Mouse (Mus musculus) midbrain, embryonic 13.5 days (tissue): Measurements from ENCODE around the gene Grip1. TPM values are rescaled to one million over a fixed set of nuclear protein-coding genes. Genes with fewer than 3 reads are reported as not detected.

Source experiments
- ATAC-seq: fragments of 200-750 bp; cut with Nextera tagmentation; 2 replicates; pipeline ENCODE4 v1.8.0; 2017; ENCODE audit warnings: mild to moderate bottlenecking, moderate TSS enrichment, moderate library complexity
- H3K27ac ChIP-seq: fragments of 300-500 bp; sonication (generic); 2 replicates; pipeline ENCODE4 v1.5.1; 2015; ENCODE audit warnings: inconsistent platforms, mild to moderate bottlenecking, moderate library complexity
- H3K27me3 ChIP-seq: fragments of 300-500 bp; sonication (generic); 2 replicates; pipeline ENCODE4 v1.6.1; 2015; ENCODE audit warnings: mild to moderate bottlenecking, inconsistent platforms
- H3K36me3 ChIP-seq: fragments of 300-500 bp; sonication (generic); 2 replicates; pipeline ENCODE4 v1.6.1; 2015; ENCODE audit warnings: mild to moderate bottlenecking, inconsistent platforms
- H3K4me1 ChIP-seq: fragments of 300-500 bp; sonication (generic); replicated peaks from 2 replicates; pipeline ENCODE4 v1.6.1; 2015; ENCODE audit warnings: inconsistent platforms
- H3K4me2 ChIP-seq: fragments of 300-500 bp; sonication (generic); replicated peaks from 2 replicates; pipeline ENCODE4 v1.6.1; 2015; ENCODE audit warnings: moderate library complexity, mild to moderate bottlenecking, inconsistent platforms
- H3K4me3 ChIP-seq: fragments of 300-500 bp; sonication (generic); replicated peaks from 2 replicates; pipeline ENCODE4 v1.5.1; 2015; ENCODE audit warnings: mild to moderate bottlenecking, inconsistent platforms
- H3K9ac ChIP-seq: fragments of 300-500 bp; sonication (generic); replicated peaks from 2 replicates; pipeline ENCODE4 v1.6.1; 2015; ENCODE audit warnings: mild to moderate bottlenecking, inconsistent platforms
- H3K9me3 ChIP-seq: fragments of 300-500 bp; sonication (generic); 2 replicates; pipeline ENCODE4 v1.6.1; 2016; ENCODE audit warnings: mild to moderate bottlenecking, inconsistent platforms
- WGBS: fragments of 180-500 bp; shearing (Covaris S2); methylation state at CpG from one replicate; pipeline ENCODE4 v1.1.7; 2015; 5-methylcytosine and 5-hydroxymethylcytosine counted together
- polyA plus RNA-seq: library from polyadenylated mRNA; unstranded; fragments of >200 nt; fragmentation: Nextera tagmentation; extraction: Ambion mirVana; gene quantifications from 2 replicates; pipeline ENCODE4 v1.2.1, GENCODE M21; 2015

Gene Grip1
- polyA plus RNA-seq, 1 experiment from 2014 or later, result 14.4 TPM

DNA sequence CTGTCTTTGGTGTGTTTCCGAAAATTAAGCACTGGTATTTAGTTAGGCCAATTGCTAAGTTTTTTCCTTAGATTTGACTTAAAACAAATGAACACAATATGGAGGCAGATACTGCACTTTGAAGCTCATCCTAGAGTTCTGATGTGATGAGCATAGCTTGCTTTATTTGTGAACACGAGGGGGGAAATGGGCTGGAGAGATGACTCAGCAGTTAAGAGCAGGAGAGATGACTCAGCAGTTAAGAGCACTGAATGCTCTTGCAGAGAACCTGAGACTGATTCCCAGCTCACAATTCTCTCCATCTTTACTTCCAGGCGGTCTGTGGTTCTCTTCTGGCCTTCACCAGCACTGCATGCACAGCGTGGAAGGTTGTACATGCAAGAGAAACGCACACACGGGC is 273.3 kb downstream of the Grip1 start:
- Histone ChIP-seq H3K36me3 (no peaks in the 10 kb centered on the region), H3K4me1 (peaks cover 40% of the 10 kb centered on the region), H3K4me2 (no peak overlapping the region), H3K27ac (no peak overlapping the region), H3K4me3 (no peak overlapping the region), H3K27me3 (no peaks in the 10 kb centered on the region), H3K9me3 (no peaks in the 10 kb centered on the region), H3K9ac (no peak overlapping the region)
- WGBS, result 89% methylated on average over 6 of the region's 6 CpGs
- ATAC-seq, result no peak

DNA sequence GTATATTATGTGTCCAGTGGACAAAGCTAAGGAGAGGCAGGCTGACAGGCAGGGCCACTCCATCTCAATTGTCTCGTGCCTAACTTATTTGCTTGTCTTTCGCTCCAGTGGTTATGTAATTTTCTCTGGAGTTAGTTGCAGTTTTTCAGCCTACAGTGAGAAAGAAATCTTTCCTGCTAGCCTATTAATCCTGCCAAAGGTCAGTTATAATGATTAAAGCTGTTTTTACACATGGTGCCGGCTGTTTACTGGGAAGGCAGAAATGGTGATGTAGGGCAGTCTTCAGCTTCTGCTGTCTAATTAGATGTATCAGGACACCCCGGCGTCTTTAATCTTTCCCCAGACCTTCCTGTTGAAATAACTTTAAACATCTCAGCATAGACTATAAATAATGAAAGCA is 276.6 kb downstream of the Grip1 start:
- H3K27ac ChIP-seq, result no peak overlapping the region
- WGBS, result 65% methylated on average over 5 of the region's 5 CpGs
- H3K9me3 ChIP-seq, result no peaks in the 10 kb centered on the region
- no peak overlapping the region for H3K9ac ChIP-seq
- ATAC-seq, result no peak
- no peaks in the 10 kb centered on the region for H3K27me3 ChIP-seq
- no peak overlapping the region for H3K4me2 ChIP-seq
- peaks cover 20% of the 10 kb centered on the region for H3K4me1 ChIP-seq
- H3K36me3 ChIP-seq, result no peaks in the 10 kb centered on the region
- no peak overlapping the region for H3K4me3 ChIP-seq

GRCm38 (mm10) chr10:119735011-119735992 is 281.7 kb downstream of the Grip1 start:
- no peaks in the 10 kb centered on the region for H3K36me3 ChIP-seq
- no peaks in the 10 kb centered on the region for H3K9me3 ChIP-seq
- WGBS, result 78% methylated on average over 19 of the region's 19 CpGs
- no peak for ATAC-seq
- H3K27ac ChIP-seq, result no peak overlapping the region
- no peaks in the 10 kb centered on the region for H3K27me3 ChIP-seq
- no peak overlapping the region for H3K4me3 ChIP-seq
- no peak overlapping the region for H3K4me2 ChIP-seq
- no peak overlapping the region for H3K9ac ChIP-seq
- H3K4me1 ChIP-seq, result peaks cover 20% of the 10 kb centered on the region

DNA sequence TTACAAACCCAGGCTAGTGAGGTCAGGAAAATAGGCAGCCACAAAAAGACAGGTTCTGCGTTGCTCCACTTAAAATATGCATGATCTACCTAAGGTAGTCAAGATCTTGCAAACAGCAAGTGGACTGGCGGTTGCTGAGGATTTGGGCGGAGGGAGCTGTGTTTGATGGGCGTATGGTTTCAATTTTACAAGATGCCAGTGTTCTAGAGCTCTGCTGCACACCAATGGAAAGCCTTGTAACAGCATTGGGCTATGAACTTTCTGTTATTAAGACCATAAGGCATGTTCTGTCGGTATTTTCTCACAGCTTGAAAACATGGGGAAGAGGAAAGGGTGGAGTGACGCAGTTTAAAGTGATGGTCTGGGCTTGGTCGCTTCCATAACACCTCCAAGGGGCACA is 285.8 kb downstream of the Grip1 start:
- 94% methylated on average over 7 of the region's 7 CpGs for whole genome bisulfite sequencing
- peaks cover 19% of the 10 kb centered on the region for H3K4me1 ChIP-seq
- ATAC-seq, result no peak
- H3K27ac ChIP-seq, result no peak overlapping the region
- H3K4me3 ChIP-seq, result no peak overlapping the region
- no peak overlapping the region for H3K4me2 ChIP-seq
- no peaks in the 10 kb centered on the region for H3K9me3 ChIP-seq
- no peaks in the 10 kb centered on the region for H3K36me3 ChIP-seq
- H3K27me3 ChIP-seq, result no peaks in the 10 kb centered on the region
- no peak overlapping the region for H3K9ac ChIP-seq

DNA sequence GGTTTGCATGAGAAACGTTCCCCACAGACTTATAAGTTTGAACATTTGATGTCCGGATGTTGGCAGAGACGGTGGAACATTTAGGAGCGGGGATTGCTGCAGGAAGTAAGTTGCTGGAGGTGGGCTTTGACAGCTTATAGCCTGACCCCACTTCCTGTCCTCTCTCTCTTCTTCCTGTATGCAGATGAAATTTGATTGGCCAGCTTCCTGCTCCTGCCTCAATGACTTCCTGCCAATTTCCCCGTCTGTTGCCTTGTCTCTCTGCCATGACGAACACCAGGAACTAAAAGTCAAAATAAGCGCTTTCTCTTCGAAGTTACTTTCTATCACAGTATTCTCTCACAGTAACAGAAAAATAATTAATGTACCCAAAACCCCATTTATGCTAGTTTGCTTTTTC is 289.1 kb downstream of the Grip1 start:
- Histone ChIP-seq H3K4me2 (no peak overlapping the region), H3K4me1 (0 out of 2 replicates have a peak, but pooled peaks cover 3% of the 10 kb centered on the region), H3K9me3 (no peaks in the 10 kb centered on the region), H3K27me3 (no peaks in the 10 kb centered on the region), H3K27ac (no peak overlapping the region), H3K9ac (no peak overlapping the region), H3K36me3 (no peaks in the 10 kb centered on the region), H3K4me3 (no peak overlapping the region)
- 88% methylated on average over 8 of the region's 8 CpGs for WGBS
- no peak for ATAC-seq

GRCm38 (mm10) chr10:119752361-119752798 is 298.8 kb downstream of the Grip1 start:
- Histone ChIP-seq H3K4me1 (0 out of 2 replicates have a peak, but pooled peaks cover 7% of the 10 kb centered on the region), H3K9ac (no peak overlapping the region), H3K4me3 (no peak overlapping the region), H3K9me3 (no peaks in the 10 kb centered on the region), H3K36me3 (no peaks in the 10 kb centered on the region), H3K4me2 (no peak overlapping the region), H3K27me3 (no peaks in the 10 kb centered on the region), H3K27ac (no peak overlapping the region)
- WGBS, result 90% methylated on average over 6 of the region's 6 CpGs
- no peak for ATAC-seq

DNA sequence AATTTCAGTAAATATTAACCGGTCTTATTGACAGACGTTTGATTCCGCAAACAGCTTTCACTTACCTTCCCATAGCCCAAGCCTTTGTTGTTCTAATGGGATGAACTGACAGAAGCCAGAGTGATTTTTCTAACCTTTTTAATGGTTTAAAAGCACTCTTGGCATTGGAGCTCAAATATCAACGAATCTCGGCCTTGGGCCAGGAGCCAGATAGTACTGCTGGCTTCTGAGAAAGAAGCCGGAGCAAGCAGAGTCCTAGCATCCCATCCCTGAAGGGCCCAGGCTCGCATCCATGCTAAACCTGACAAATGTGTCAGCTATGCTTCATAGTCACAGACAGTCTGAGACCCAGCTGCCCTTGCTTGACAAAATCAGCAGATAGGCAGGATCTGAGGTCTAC is 302.6 kb downstream of the Grip1 start:
- Histone ChIP-seq H3K4me3 (no peak overlapping the region), H3K4me2 (no peak overlapping the region), H3K9me3 (no peaks in the 10 kb centered on the region), H3K36me3 (no peaks in the 10 kb centered on the region), H3K9ac (no peak overlapping the region), H3K27ac (no peak overlapping the region), H3K4me1 (peaks cover 10% of the 10 kb centered on the region; the same call in 1 of the 2 replicates), H3K27me3 (no peaks in the 10 kb centered on the region)
- 85% methylated on average over 7 of the region's 7 CpGs for WGBS
- no peak for ATAC-seq

- Histone ChIP-seq H3K4me1 (peaks cover 17% of the 10 kb centered on the region), H3K36me3 (no peaks in the 10 kb centered on the region), H3K9me3 (no peaks in the 10 kb centered on the region), H3K27ac (no peak overlapping the region), H3K9ac (no peak overlapping the region), H3K27me3 (no peaks in the 10 kb centered on the region), H3K4me3 (no peak overlapping the region), H3K4me2 (no peak overlapping the region)
- WGBS, result 80% methylated on average over 6 of the region's 6 CpGs
- no peak for ATAC-seq
Observed at GRCm38 (mm10) chr10:119757219-119757618, 303.6 kb downstream of the Grip1 start.

DNA sequence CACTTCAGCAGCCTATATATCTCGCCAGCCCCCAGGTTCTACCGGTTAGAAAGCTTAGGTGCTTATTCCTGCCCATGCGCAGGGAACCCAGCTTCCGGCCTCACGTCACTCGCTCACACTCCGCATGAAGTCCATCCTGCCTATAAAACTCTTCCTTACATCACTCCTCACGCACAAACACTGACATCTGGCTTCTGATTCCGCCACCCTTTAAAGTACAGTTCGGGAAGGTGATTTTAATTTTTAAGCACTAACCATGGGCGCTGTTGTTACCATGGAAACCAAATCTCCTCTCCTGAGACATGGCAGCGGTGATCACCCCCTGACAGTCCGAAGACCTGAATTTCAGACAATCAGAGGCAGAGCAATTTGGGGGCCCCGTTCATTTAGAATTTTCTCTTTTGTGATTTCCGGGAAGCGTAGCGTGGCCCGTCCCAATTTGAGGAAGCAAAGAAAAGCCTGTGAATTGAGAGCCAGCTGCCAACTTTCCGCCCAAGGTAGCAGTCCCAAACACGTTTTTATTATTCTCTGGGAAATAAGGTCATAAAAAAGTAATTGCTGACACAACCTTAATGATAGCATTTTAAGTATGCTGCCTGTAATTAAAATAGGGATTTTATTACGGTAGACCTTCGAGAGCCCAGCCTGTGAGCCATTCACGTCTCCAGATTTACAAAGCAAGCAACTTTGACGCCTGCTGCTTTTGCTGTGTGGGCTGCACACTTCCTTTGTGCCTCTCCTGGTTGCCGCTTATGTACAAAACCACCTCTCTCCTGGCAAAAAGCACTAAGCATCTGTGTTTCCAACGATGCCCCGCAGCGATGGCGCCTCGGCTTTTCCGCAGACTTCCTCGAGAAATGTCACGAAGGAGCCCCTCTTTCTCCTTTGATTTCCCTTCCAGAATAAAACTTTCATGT is 308.1 kb downstream of the Grip1 start:
- Histone ChIP-seq H3K9ac (no peak overlapping the region), H3K4me2 (peak overlapping the region; percentile 6; the same call in 1 of the 2 replicates), H3K4me3 (no peak overlapping the region), H3K36me3 (no peaks in the 10 kb centered on the region), H3K27ac (no peak overlapping the region), H3K9me3 (no peaks in the 10 kb centered on the region), H3K27me3 (no peaks in the 10 kb centered on the region), H3K4me1 (peaks cover 10% of the 10 kb centered on the region)
- ATAC-seq, result no peak
- WGBS, result 75% methylated on average over 33 of the region's 33 CpGs

GRCm38 (mm10) chr10:119778871-119779270 is 325.2 kb downstream of the Grip1 start:
- Histone ChIP-seq H3K4me1 (peaks cover 7% of the 10 kb centered on the region), H3K4me2 (no peak overlapping the region), H3K4me3 (no peak overlapping the region), H3K36me3 (no peaks in the 10 kb centered on the region), H3K27ac (0 out of 2 replicates have a peak overlapping the region, but pooled peaks have one; percentile 30), H3K9me3 (no peaks in the 10 kb centered on the region), H3K27me3 (no peaks in the 10 kb centered on the region), H3K9ac (no peak overlapping the region)
- WGBS, result 73% methylated on average over 5 of the region's 5 CpGs
- ATAC-seq, result no peak

- Histone ChIP-seq H3K27me3 (no peaks in the 10 kb centered on the region), H3K9me3 (no peaks in the 10 kb centered on the region), H3K4me1 (peaks cover 7% of the 10 kb centered on the region), H3K36me3 (no peaks in the 10 kb centered on the region), H3K4me3 (no peak overlapping the region), H3K27ac (no peak overlapping the region), H3K4me2 (no peak overlapping the region), H3K9ac (no peak overlapping the region)
- no peak for ATAC-seq
- WGBS, result 88% methylated on average over 1 of the region's 1 CpGs
Observed at GRCm38 (mm10) chr10:119779657-119780056, 326.0 kb downstream of the Grip1 start.

GRCm38 (mm10) chr10:119790507-119790906 is 336.9 kb downstream of the Grip1 start:
- no peak overlapping the region for H3K9ac ChIP-seq
- WGBS, result 87% methylated on average over 1 of the region's 1 CpGs
- ATAC-seq, result no peak
- no peak overlapping the region for H3K27ac ChIP-seq
- no peaks in the 10 kb centered on the region for H3K36me3 ChIP-seq
- no peak overlapping the region for H3K4me3 ChIP-seq
- H3K4me1 ChIP-seq, result peaks cover 15% of the 10 kb centered on the region
- H3K4me2 ChIP-seq, result no peak overlapping the region
- no peaks in the 10 kb centered on the region for H3K27me3 ChIP-seq
- H3K9me3 ChIP-seq, result no peaks in the 10 kb centered on the region
